Mouse (Mus musculus) kidney, adult 2 months (tissue): ENCODE measurements at regions not wholly inside any gene's neighbourhood (a gene's known extent, or its start where the extent isn't known, plus 50 kb on each side); places are given as distances from the start of the nearest gene placed in this dataset.
A peak's percentile ranks its signal among the peaks of the same experiment; 100 is the strongest.

ENCODE experiments used
- DNase-seq: peaks from one replicate; pipeline ENCODE4 v3.0.0; 2021
- H3K27ac ChIP-seq: fragments of 200-500 bp; 2 replicates; pipeline ENCODE4 v1.5.1; 2012; ENCODE audit warnings: low read depth, low read length, control low read depth, inconsistent platforms; ENCODE audit not compliant: insufficient read depth
- H3K27me3 ChIP-seq: fragments of 200-500 bp; replicated peaks from 2 replicates; pipeline ENCODE4 v1.6.1; 2012; ENCODE audit warnings: mild to moderate bottlenecking, moderate library complexity, low read length, inconsistent platforms; ENCODE audit not compliant: control insufficient read depth, insufficient read depth
- H3K36me3 ChIP-seq: fragments of 200-500 bp; 2 replicates; pipeline ENCODE4 v1.6.1; 2012; ENCODE audit warnings: mild to moderate bottlenecking, moderate library complexity, low read length, inconsistent platforms; ENCODE audit not compliant: control insufficient read depth, insufficient read depth
- H3K4me1 ChIP-seq: fragments of 200-500 bp; 2 replicates; pipeline ENCODE4 v1.6.1; 2011; ENCODE audit warnings: low read length; ENCODE audit not compliant: control insufficient read depth, insufficient read depth
- H3K4me3 ChIP-seq: fragments of 200-500 bp; 2 replicates; pipeline ENCODE4 v1.5.1; 2011; ENCODE audit warnings: mild to moderate bottlenecking, low read depth, low read length, control low read depth; ENCODE audit not compliant: insufficient read depth
- CTCF ChIP-seq: fragments of 200-500 bp; conservative IDR thresholded peaks from 2 replicates; pipeline ENCODE4 v1.5.1; 2011; ENCODE audit warnings: low read depth, mild to moderate bottlenecking, control low read depth, low read length, moderate library complexity, mixed read lengths; ENCODE audit not compliant: insufficient read depth, insufficient read length
- POLR2A ChIP-seq: fragments of 200-500 bp; IDR thresholded peaks from one replicate; pipeline ENCODE4 v1.6.1; 2011; ENCODE audit warnings: low read depth, low read length, control low read depth
- WGBS: fragments of 180-500 bp; shearing (Covaris S2); methylation state at CpG from one replicate; pipeline ENCODE4 v1.1.7; 2018; 5-methylcytosine and 5-hydroxymethylcytosine counted together

GRCm38 (mm10) chr1:67640353-67640752 lies 517.5 kb downstream of the Cps1 start:
- Histone ChIP-seq H3K4me3 (no peak overlapping the region), H3K27me3 (no peaks in the 10 kb centered on the region), H3K36me3 (no peaks in the 10 kb centered on the region), H3K27ac (no peak overlapping the region), H3K4me1 (no peaks in the 10 kb centered on the region)
- peak; percentile 36 for DNase-seq
- TF ChIP-seq POLR2A: no peak
- peak; percentile 23; the same call in 1 of the 2 replicates for TF ChIP-seq CTCF
- WGBS: 10% methylated on average over 9 of the region's 9 CpGs

- no peak overlapping the region for H3K27ac ChIP-seq
- no peaks in the 10 kb centered on the region for H3K27me3 ChIP-seq
- no peak for TF ChIP-seq POLR2A
- TF ChIP-seq CTCF: no peak
- 37% methylated on average over 6 of the region's 6 CpGs for WGBS
- no peaks in the 10 kb centered on the region for H3K4me1 ChIP-seq
- H3K4me3 ChIP-seq: no peak overlapping the region
- DNase-seq: no peak
- no peaks in the 10 kb centered on the region for H3K36me3 ChIP-seq
Measured at GRCm38 (mm10) chr1:67640766-67641165, 517.9 kb downstream of the Cps1 start.

GRCm38 (mm10) chr1:67643627-67644026 lies 520.8 kb downstream of the Cps1 start:
- Histone ChIP-seq H3K27me3 (no peaks in the 10 kb centered on the region), H3K4me3 (no peak overlapping the region), H3K27ac (no peak overlapping the region), H3K36me3 (no peaks in the 10 kb centered on the region), H3K4me1 (no peaks in the 10 kb centered on the region)
- WGBS: 47% methylated on average over 4 of the region's 4 CpGs
- TF ChIP-seq POLR2A (no peak), CTCF (no peak)
- DNase-seq: no peak
